Mouse (Mus musculus): ENCODE data around the gene Zfp54. TPM values are rescaled to one million over a fixed set of nuclear protein-coding genes. Genes with fewer than 3 reads are reported as not detected.

The Zfp54 gene
- total RNA-seq (2023) = 1 to 10 TPM; 1.3 TPM

GRCm38 (mm10) chr17:21422664-21423599 lies at the start of gene Zfp54:
Gene Zfp54 (plus strand): TSS chr17:21423227.

GRCm38 (mm10) chr17:21383391-21384056 lies 39.5 kb upstream of the Zfp54 start, which contains the start of gene Zfp677:
Gene Zfp677 (plus strand): TSS chr17:21383748.

GRCm38 (mm10) chr17:21450138-21450704 lies 27.2 kb downstream of the Zfp54 start, which contains the start of gene Zfp51:
Gene Zfp51 (plus strand): TSS chr17:21450374.

Other genes starting within 250 kb of the Zfp54 start
- not detected for gene Vmn1r234, start 197.1 kb upstream of the Zfp54 start, total RNA-seq (2023)
- gene Vmn1r235, start 166.8 kb upstream of the Zfp54 start, total RNA-seq (2023) = not detected
- not detected for gene Vmn1r236, start 140.3 kb upstream of the Zfp54 start, total RNA-seq (2023)
- gene Vmn1r237, start 111.4 kb upstream of the Zfp54 start, total RNA-seq (2023) = not detected
- 1 to 10 TPM; 2.0 to 2.6 TPM for gene Zfp677, start 39.5 kb upstream of the Zfp54 start, total RNA-seq (2023)
- gene Zfp51, start 27.1 kb downstream of the Zfp54 start, total RNA-seq (2023) = 10 to 100 TPM in 1 of 2 experiments, 1 to 10 TPM in 1; 9.6 to 10.9 TPM
- 10 to 100 TPM in 1 of 2 experiments, 1 to 10 TPM in 1; 8.9 to 11.2 TPM for gene Zfp53, start 65.8 kb downstream of the Zfp54 start, total RNA-seq (2023)
- 1 to 10 TPM; 7.9 to 9.2 TPM for gene Zfp52, start 112.3 kb downstream of the Zfp54 start, total RNA-seq (2023)
- gene Zfp948, start 143.8 kb downstream of the Zfp54 start, total RNA-seq (2023) = 1 to 10 TPM; 2.1 to 2.7 TPM
- gene Zfp983, start 227.4 kb downstream of the Zfp54 start, total RNA-seq (2023) = 1 to 10 TPM; 4.7 to 6.5 TPM